Mouse (Mus musculus) lung, embryonic 16.5 days (tissue): Measurements from ENCODE around the gene Cwc22. TPM values are rescaled to one million over a fixed set of nuclear protein-coding genes. Genes with fewer than 3 reads are reported as not detected.

ENCODE experiments used
- ATAC-seq: fragments of 200-750 bp; cut with Nextera tagmentation; 2 replicates; pipeline ENCODE4 v1.8.0; 2017; ENCODE audit warnings: low read depth, mild to moderate bottlenecking, moderate library complexity
- H3K27ac ChIP-seq: fragments of 300-500 bp; sonication (generic); 2 replicates; pipeline ENCODE4 v1.5.1; 2014; ENCODE audit warnings: mild to moderate bottlenecking, control low read depth, low read length
- H3K27me3 ChIP-seq: fragments of 300-500 bp; sonication (generic); 2 replicates; pipeline ENCODE4 v1.6.1; 2014; ENCODE audit warnings: low read depth, low read length, mixed read lengths; ENCODE audit not compliant: control insufficient read depth, insufficient read depth
- H3K36me3 ChIP-seq: fragments of 300-500 bp; sonication (generic); 2 replicates; pipeline ENCODE4 v1.6.1; 2014; ENCODE audit warnings: low read length; ENCODE audit not compliant: control insufficient read depth, insufficient read depth
- H3K4me1 ChIP-seq: fragments of 300-500 bp; sonication (generic); replicated peaks from 2 replicates; pipeline ENCODE4 v1.6.1; 2014; ENCODE audit warnings: low read length, mixed read lengths; ENCODE audit not compliant: control insufficient read depth, insufficient read depth
- H3K4me2 ChIP-seq: fragments of 300-500 bp; sonication (generic); 2 replicates; pipeline ENCODE4 v1.6.1; 2014; ENCODE audit warnings: low read depth, low read length, control low read depth
- H3K4me3 ChIP-seq: fragments of 300-500 bp; sonication (generic); 2 replicates; pipeline ENCODE4 v1.5.1; 2014; ENCODE audit warnings: mild to moderate bottlenecking, low read length, control low read depth
- H3K9ac ChIP-seq: fragments of 300-500 bp; sonication (generic); 2 replicates; pipeline ENCODE4 v1.6.1; 2014; ENCODE audit warnings: low read length, control low read depth
- H3K9me3 ChIP-seq: fragments of 300-500 bp; sonication (generic); 2 replicates; pipeline ENCODE4 v1.6.1; 2016; ENCODE audit warnings: low read length; ENCODE audit not compliant: control insufficient read depth
- WGBS: fragments of 180-500 bp; shearing (Covaris S2); extraction: QIAGEN DNeasy Blood & Tissue Kit; methylation state at CpG from one replicate; pipeline ENCODE4 v1.1.7; 2014; 5-methylcytosine and 5-hydroxymethylcytosine counted together
- polyA plus RNA-seq: library from polyadenylated mRNA; unstranded; fragments of >200 nt; fragmentation: Nextera tagmentation; extraction: Ambion mirVana; gene quantifications from 2 replicates; pipeline ENCODE4 v1.2.1, GENCODE M21; 2015

The Cwc22 gene
- polyA plus RNA-seq, 1 experiment from 2014 or later = 27.6 TPM

GRCm38 (mm10) chr2:77950111-77950510, 3.9 kb upstream of the Cwc22 start:
- WGBS = 57% methylated on average over 1 of the region's 1 CpGs
- no peaks in the 10 kb centered on the region for H3K27me3 ChIP-seq
- no peak overlapping the region for H3K4me3 ChIP-seq
- no peak overlapping the region for H3K4me2 ChIP-seq
- H3K27ac ChIP-seq = no peak overlapping the region
- no peak for ATAC-seq
- peaks cover 2% of the 10 kb centered on the region for H3K4me1 ChIP-seq
- no peak overlapping the region for H3K9ac ChIP-seq
- H3K9me3 ChIP-seq = no peaks in the 10 kb centered on the region
- H3K36me3 ChIP-seq = no peaks in the 10 kb centered on the region

DNA sequence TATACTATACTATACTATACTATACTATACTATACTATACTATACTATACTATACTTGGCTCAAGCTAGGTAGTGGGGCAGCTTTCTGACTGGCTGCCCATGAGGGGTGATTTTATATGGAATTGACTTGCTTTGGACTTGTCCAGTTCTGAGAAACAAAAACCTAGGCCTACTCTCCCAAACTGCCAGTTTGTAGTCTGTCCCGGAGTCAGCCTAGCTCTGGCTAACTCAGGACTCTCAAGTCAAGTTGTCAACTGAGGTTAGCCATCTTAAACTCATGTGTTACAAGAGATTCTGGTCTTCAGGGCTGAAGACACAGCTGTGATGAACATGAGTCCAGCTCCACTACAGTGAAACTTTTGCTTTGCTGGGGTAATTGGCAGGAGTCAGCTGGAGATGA, 3.3 kb upstream of the Cwc22 start:
- H3K9me3 ChIP-seq = no peaks in the 10 kb centered on the region
- H3K36me3 ChIP-seq = no peaks in the 10 kb centered on the region
- H3K27ac ChIP-seq = no peak overlapping the region
- H3K4me1 ChIP-seq = peaks cover 7% of the 10 kb centered on the region
- WGBS = 86% methylated on average over 1 of the region's 1 CpGs
- H3K4me3 ChIP-seq = no peak overlapping the region
- H3K9ac ChIP-seq = no peak overlapping the region
- ATAC-seq = no peak
- no peaks in the 10 kb centered on the region for H3K27me3 ChIP-seq
- no peak overlapping the region for H3K4me2 ChIP-seq

- Histone ChIP-seq H3K27ac (no peak overlapping the region), H3K27me3 (no peaks in the 10 kb centered on the region), H3K9me3 (no peaks in the 10 kb centered on the region), H3K4me3 (no peak overlapping the region), H3K4me2 (no peak overlapping the region), H3K4me1 (peaks cover 7% of the 10 kb centered on the region), H3K9ac (no peak overlapping the region), H3K36me3 (no peaks in the 10 kb centered on the region)
- 93% methylated on average over 2 of the region's 2 CpGs for WGBS
- no peak for ATAC-seq
These were observed 2.7 kb upstream of the Cwc22 start for GRCm38 (mm10) chr2:77948921-77949320.

DNA sequence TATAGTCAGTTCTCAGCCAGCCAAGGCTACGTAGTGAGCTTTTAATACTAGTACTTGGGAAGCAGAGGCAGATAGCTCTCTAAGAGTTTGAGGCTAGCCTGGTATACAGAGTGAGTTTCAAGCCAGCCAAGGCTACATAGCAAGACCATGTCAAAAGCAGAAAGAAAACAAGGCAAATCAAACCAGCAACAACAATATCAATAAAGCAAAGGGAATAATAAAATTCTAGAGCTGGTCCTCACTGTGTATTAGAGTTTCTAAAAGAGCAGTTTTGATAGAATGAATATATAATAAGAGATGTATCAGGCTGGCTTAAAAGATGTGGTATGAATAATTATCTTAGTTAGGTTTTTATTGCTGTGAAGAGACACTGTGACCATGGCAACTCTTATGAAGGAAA, 2.0 kb upstream of the Cwc22 start:
- ATAC-seq = no peak
- no peak overlapping the region for H3K4me3 ChIP-seq
- H3K4me1 ChIP-seq = peaks cover 7% of the 10 kb centered on the region
- no peak overlapping the region for H3K27ac ChIP-seq
- WGBS = 66% methylated on average over 1 of the region's 1 CpGs
- H3K36me3 ChIP-seq = no peaks in the 10 kb centered on the region
- no peaks in the 10 kb centered on the region for H3K9me3 ChIP-seq
- H3K27me3 ChIP-seq = no peaks in the 10 kb centered on the region
- no peak overlapping the region for H3K4me2 ChIP-seq
- H3K9ac ChIP-seq = no peak overlapping the region

GRCm38 (mm10) chr2:77947161-77947870, 1.1 kb upstream of the Cwc22 start:
- WGBS = 68% methylated on average over 3 of the region's 3 CpGs
- Histone ChIP-seq H3K9ac (no peak overlapping the region), H3K27me3 (no peaks in the 10 kb centered on the region), H3K36me3 (0 out of 2 replicates have a peak, but pooled peaks cover 2% of the 10 kb centered on the region), H3K27ac (no peak overlapping the region), H3K9me3 (no peaks in the 10 kb centered on the region), H3K4me1 (peaks cover 7% of the 10 kb centered on the region), H3K4me3 (no peak overlapping the region), H3K4me2 (no peak overlapping the region)
- no peak for ATAC-seq

- peaks cover 7% of the 10 kb centered on the region for H3K4me1 ChIP-seq
- peak overlapping the region; percentile 81 for H3K4me3 ChIP-seq
- ATAC-seq = no peak
- H3K27ac ChIP-seq = no peak overlapping the region
- H3K9ac ChIP-seq = peak overlapping the region; percentile 95
- WGBS = 33% methylated on average over 8 of the region's 8 CpGs
- H3K9me3 ChIP-seq = no peaks in the 10 kb centered on the region
- H3K36me3 ChIP-seq = 0 out of 2 replicates have a peak, but pooled peaks cover 2% of the 10 kb centered on the region
- no peaks in the 10 kb centered on the region for H3K27me3 ChIP-seq
- peak overlapping the region; percentile 92 for H3K4me2 ChIP-seq
These were observed 1.1 kb downstream of the Cwc22 start for GRCm38 (mm10) chr2:77944860-77945595.

- ATAC-seq = no peak
- H3K36me3 ChIP-seq = peaks cover 4% of the 10 kb centered on the region; the same call in 1 of the 2 replicates
- no peak overlapping the region for H3K4me2 ChIP-seq
- no peak overlapping the region for H3K9ac ChIP-seq
- no peak overlapping the region for H3K27ac ChIP-seq
- H3K4me1 ChIP-seq = peaks cover 7% of the 10 kb centered on the region
- H3K27me3 ChIP-seq = no peaks in the 10 kb centered on the region
- H3K9me3 ChIP-seq = no peaks in the 10 kb centered on the region
- 90% methylated on average over 5 of the region's 5 CpGs for WGBS
- no peak overlapping the region for H3K4me3 ChIP-seq
These were observed 1.9 kb downstream of the Cwc22 start for GRCm38 (mm10) chr2:77944281-77944680.

- 93% methylated on average over 2 of the region's 2 CpGs for WGBS
These were observed 4.2 kb downstream of the Cwc22 start for GRCm38 (mm10) chr2:77941944-77942343.

GRCm38 (mm10) chr2:77938317-77938716, 7.9 kb downstream of the Cwc22 start:
- Histone ChIP-seq H3K4me3 (no peak overlapping the region), H3K4me1 (no peaks in the 10 kb centered on the region), H3K9me3 (no peaks in the 10 kb centered on the region), H3K36me3 (peaks cover 16% of the 10 kb centered on the region), H3K9ac (no peak overlapping the region), H3K27ac (no peak overlapping the region), H3K27me3 (no peaks in the 10 kb centered on the region), H3K4me2 (no peak overlapping the region)
- no peak for ATAC-seq
- 91% methylated on average over 4 of the region's 4 CpGs for WGBS

More at GRCm38 (mm10) chr2:77941944-77942343, 4.2 kb downstream of the Cwc22 start:
- Histone ChIP-seq H3K9me3 (no peaks in the 10 kb centered on the region), H3K27ac (no peak overlapping the region), H3K36me3 (peaks cover 4% of the 10 kb centered on the region; the same call in 1 of the 2 replicates), H3K27me3 (no peaks in the 10 kb centered on the region), H3K4me2 (no peak overlapping the region), H3K4me3 (no peak overlapping the region), H3K9ac (no peak overlapping the region), H3K4me1 (peaks cover 7% of the 10 kb centered on the region)
- no peak for ATAC-seq
